Mouse (Mus musculus) megakaryocyte, embryonic 14.5 days (primary cell): ENCODE measurements around the gene St3gal3. TPM values are rescaled to one million over a fixed set of nuclear protein-coding genes. Genes with fewer than 3 reads are reported as not detected.

Experiments
- H3K27me3 ChIP-seq: replicated peaks from 2 replicates; pipeline ENCODE3; 2012; ENCODE audit warnings: inconsistent platforms
- H3K36me3 ChIP-seq: replicated peaks from 2 replicates; pipeline ENCODE3; 2012; ENCODE audit warnings: low read length, inconsistent platforms, mixed read lengths
- H3K4me1 ChIP-seq: 2 replicates; pipeline ENCODE4 v1.6.1; 2012; ENCODE audit warnings: inconsistent platforms
- H3K4me3 ChIP-seq: replicated peaks from 2 replicates; pipeline ENCODE3; 2012; ENCODE audit warnings: moderate library complexity, mild to moderate bottlenecking, inconsistent platforms
- H3K9me3 ChIP-seq: 2 replicates; pipeline ENCODE4 v1.6.1; 2012; ENCODE audit warnings: inconsistent platforms
- FLI1 ChIP-seq: IDR thresholded peaks from 2 replicates; pipeline ENCODE4 v1.6.1; 2012; ENCODE audit warnings: low read length, inconsistent platforms, mixed read lengths
- GATA1 ChIP-seq: IDR thresholded peaks from 3 replicates; pipeline ENCODE4 v1.6.1; 2012; ENCODE audit warnings: mixed read lengths, low read length, inconsistent platforms, borderline replicate concordance
- polyA plus RNA-seq: library from polyadenylated mRNA; stranded (reverse); fragments of >175 nt; gene quantifications from 2 replicates; pipeline ENCODE4 v1.2.3, GENCODE M21; 2012; ENCODE audit warnings: low replicate concordance; ENCODE audit not compliant: insufficient read depth

The St3gal3 gene
- polyA plus RNA-seq, 1 experiment: 17.4 TPM

- H3K27me3 ChIP-seq: no peaks in the 10 kb centered on the region
Observed at GRCm38 (mm10) chr4:117904094-117904493, 230.6 kb downstream of the St3gal3 start.

GRCm38 (mm10) chr4:117898111-117898510 is 236.6 kb downstream of the St3gal3 start:
- Histone ChIP-seq H3K9me3 (no peaks in the 10 kb centered on the region), H3K4me1 (peaks cover 4% of the 10 kb centered on the region; the same call in 1 of the 2 replicates), H3K4me3 (no peak overlapping the region), H3K36me3 (peaks cover 99% of the 10 kb centered on the region), H3K27me3 (no peaks in the 10 kb centered on the region)
- TF ChIP-seq FLI1: no peak
- TF ChIP-seq GATA1: no peak

More at GRCm38 (mm10) chr4:117904094-117904493, 230.6 kb downstream of the St3gal3 start:
- no peak for TF ChIP-seq GATA1
- TF ChIP-seq FLI1: no peak
- H3K9me3 ChIP-seq: no peaks in the 10 kb centered on the region
- peaks cover 14% of the 10 kb centered on the region for H3K4me1 ChIP-seq
- H3K4me3 ChIP-seq: no peak overlapping the region
- H3K36me3 ChIP-seq: peaks cover 95% of the 10 kb centered on the region

- TF ChIP-seq GATA1 (no peak), FLI1 (no peak)
- Histone ChIP-seq H3K27me3 (no peaks in the 10 kb centered on the region), H3K4me3 (no peak overlapping the region), H3K4me1 (peaks cover 16% of the 10 kb centered on the region), H3K36me3 (peaks cover 78% of the 10 kb centered on the region), H3K9me3 (no peaks in the 10 kb centered on the region)
Observed at GRCm38 (mm10) chr4:117896031-117896430, 238.7 kb downstream of the St3gal3 start.

GRCm38 (mm10) chr4:117895339-117895738 is 239.4 kb downstream of the St3gal3 start:
- Histone ChIP-seq H3K27me3 (no peaks in the 10 kb centered on the region), H3K4me3 (no peak overlapping the region), H3K9me3 (no peaks in the 10 kb centered on the region), H3K4me1 (peaks cover 23% of the 10 kb centered on the region), H3K36me3 (peaks cover 73% of the 10 kb centered on the region)
- TF ChIP-seq GATA1 (no peak), FLI1 (no peak)

GRCm38 (mm10) chr4:117894601-117895000 is 240.1 kb downstream of the St3gal3 start:
- Histone ChIP-seq H3K4me3 (no peak overlapping the region), H3K9me3 (no peaks in the 10 kb centered on the region), H3K27me3 (no peaks in the 10 kb centered on the region), H3K36me3 (peaks cover 73% of the 10 kb centered on the region), H3K4me1 (peaks cover 25% of the 10 kb centered on the region)
- TF ChIP-seq FLI1 (no peak), GATA1 (no peak)

- Histone ChIP-seq H3K4me3 (no peak overlapping the region), H3K4me1 (peaks cover 26% of the 10 kb centered on the region), H3K36me3 (peaks cover 71% of the 10 kb centered on the region), H3K9me3 (no peaks in the 10 kb centered on the region), H3K27me3 (no peaks in the 10 kb centered on the region)
- TF ChIP-seq GATA1 (no peak), FLI1 (no peak)
Observed at GRCm38 (mm10) chr4:117893376-117893775, 241.3 kb downstream of the St3gal3 start.

- H3K4me1 ChIP-seq: peaks cover 31% of the 10 kb centered on the region
- H3K27me3 ChIP-seq: no peaks in the 10 kb centered on the region
- peak within 1 kb of the TSS; percentile 99 for H3K4me3 ChIP-seq
- peaks cover 55% of the 10 kb centered on the region for H3K36me3 ChIP-seq
- TF ChIP-seq GATA1 (no peak), FLI1 (no peak)
- H3K9me3 ChIP-seq: no peaks in the 10 kb centered on the region
Observed at GRCm38 (mm10) chr4:117891738-117892161, 243.0 kb downstream of the St3gal3 start, which contains the start of gene Dph2. Dph2 (minus strand) TSS chr4:117892032.

- TF ChIP-seq GATA1: no peak
- Histone ChIP-seq H3K4me1 (peaks cover 39% of the 10 kb centered on the region), H3K36me3 (peaks cover 50% of the 10 kb centered on the region), H3K27me3 (no peaks in the 10 kb centered on the region), H3K4me3 (peak overlapping the region; percentile 99), H3K9me3 (no peaks in the 10 kb centered on the region)
Observed at GRCm38 (mm10) chr4:117890750-117891149, 244.0 kb downstream of the St3gal3 start.

GRCm38 (mm10) chr4:117890031-117890430 is 244.7 kb downstream of the St3gal3 start:
- no peak overlapping the region for H3K4me3 ChIP-seq
- peaks cover 46% of the 10 kb centered on the region for H3K4me1 ChIP-seq
- H3K36me3 ChIP-seq: peaks cover 50% of the 10 kb centered on the region
- H3K27me3 ChIP-seq: no peaks in the 10 kb centered on the region
- TF ChIP-seq FLI1 (no peak), GATA1 (no peak)
- H3K9me3 ChIP-seq: no peaks in the 10 kb centered on the region

GRCm38 (mm10) chr4:117889471-117889870 is 245.2 kb downstream of the St3gal3 start:
- Histone ChIP-seq H3K9me3 (no peaks in the 10 kb centered on the region), H3K4me3 (no peak overlapping the region), H3K36me3 (peaks cover 50% of the 10 kb centered on the region), H3K27me3 (peaks cover 1% of the 10 kb centered on the region), H3K4me1 (peaks cover 48% of the 10 kb centered on the region)
- no peak for TF ChIP-seq GATA1
- no peak for TF ChIP-seq FLI1

GRCm38 (mm10) chr4:117887920-117888319 is 246.8 kb downstream of the St3gal3 start:
- Histone ChIP-seq H3K27me3 (peaks cover 16% of the 10 kb centered on the region), H3K4me3 (peak overlapping the region; percentile 96), H3K9me3 (no peaks in the 10 kb centered on the region), H3K4me1 (peaks cover 60% of the 10 kb centered on the region), H3K36me3 (peaks cover 48% of the 10 kb centered on the region)
- TF ChIP-seq GATA1 (no peak), FLI1 (no peak)
